16 mouse cellular contexts compared by ENCODE assay signal in the genomic region with DNA sequence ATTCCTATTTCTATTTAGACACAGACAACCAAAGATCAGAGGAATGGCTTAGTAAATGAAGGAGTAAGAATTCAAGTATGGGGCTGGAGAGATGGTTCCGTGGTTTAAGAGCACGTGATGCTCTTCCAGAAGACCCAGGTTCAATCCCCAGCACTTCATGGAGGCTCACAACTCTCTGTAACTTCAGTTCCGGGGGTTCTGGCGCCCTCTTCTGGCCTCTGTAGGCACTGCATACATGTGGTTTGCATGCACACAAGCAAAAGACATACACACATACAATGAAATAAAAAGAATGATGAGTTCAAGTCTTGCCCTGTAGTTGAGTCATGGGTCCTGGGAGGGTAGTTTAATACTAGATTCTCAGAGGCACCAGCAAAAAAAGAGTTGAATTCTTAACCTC. TPM values are rescaled to one million over a fixed set of nuclear protein-coding genes. Genes with fewer than 3 reads are reported as not detected.
DNase-seq lines count a peak whose midpoint lies in the region; TF ChIP-seq lines count a peak whose summit lies in the region.
"Had no signal": no experiment of that assay in that cellular context is flagged by ENCODE, and none has a peak within 500 bp of the region (broad histone marks: within the 10 kb centered on the region; RNA-seq: fewer than 3 reads in every experiment).

No protein-coding gene starts in this region.

- no peak overlapping the region for H3K4me3 ChIP-seq in left cerebral cortex, adult 2 months
- no peak overlapping the region for H3K4me3 ChIP-seq in thymus, adult 2 months (ENCODE audit: control insufficient read depth, insufficient read depth, low read length)
- no peak overlapping the region for H3K4me3 ChIP-seq in limb, embryonic 10.5 days
- H3K4me3 ChIP-seq in forebrain, embryonic 10.5 days: no peak overlapping the region
- H3K4me3 ChIP-seq: forebrain, embryonic 12.5 days; heart, embryonic 13.5 days; kidney, embryonic 15.5 days had no signal

- intact Hi-C loops in left cerebral cortex, adult 2 months (cut with DNase I): no loop called here
- intact Hi-C loops in left cerebral cortex, postnatal 4 days (cut with DNase I): no loop called here

- no peaks in the 10 kb centered on the region; the same call in 1 of the 2 replicates for H3K9me3 ChIP-seq in limb, embryonic 10.5 days (replicated peaks)
- H3K9me3 ChIP-seq in forebrain, embryonic 10.5 days: peaks cover 13% of the 10 kb centered on the region
- H3K9me3 ChIP-seq: forebrain, embryonic 12.5 days had no signal

- no peak for DNase-seq in left cerebral cortex, adult 2 months (ENCODE audit: extremely low spot score in 1 of 2, low spot score in 2 of 2)
- no peak for DNase-seq in left cerebral cortex, postnatal 4 days
- DNase-seq in thymus, postnatal 4 days: peak; percentile 16
- no peak for DNase-seq in thymus, adult 2 months
- peak; percentile 48 for DNase-seq in ZHBTc4 (ENCODE audit: low read depth, low spot score)
- no peak for DNase-seq in limb, embryonic 10.5 days (ENCODE audit: low spot score)
- no peak for DNase-seq in forebrain, embryonic 10.5 days (ENCODE audit: extremely low spot score, low spot score)
- DNase-seq: cerebellum, postnatal 10 days; heart, postnatal 4 days; lung, adult 18-20 months; midbrain, embryonic 14.5 days; right cerebral cortex, postnatal 4 days; thymus, postnatal 14 days had no signal

- no peak overlapping the region for H3K27ac ChIP-seq in left cerebral cortex, adult 2 months
- no peak overlapping the region for H3K27ac ChIP-seq in thymus, adult 2 months (ENCODE audit: control insufficient read depth, insufficient read depth, low read length)
- no peak overlapping the region for H3K27ac ChIP-seq in limb, embryonic 10.5 days
- H3K27ac ChIP-seq in forebrain, embryonic 10.5 days: no peak overlapping the region
- H3K27ac ChIP-seq: forebrain, embryonic 12.5 days; heart, embryonic 13.5 days; kidney, embryonic 15.5 days had no signal

- H3K4me1 ChIP-seq in thymus, adult 2 months (replicated peaks; ENCODE audit: control insufficient read depth, insufficient read depth, low read length): no peaks in the 10 kb centered on the region
- no peaks in the 10 kb centered on the region for H3K4me1 ChIP-seq in limb, embryonic 10.5 days
- H3K4me1 ChIP-seq in forebrain, embryonic 10.5 days: no peaks in the 10 kb centered on the region
- H3K4me1 ChIP-seq: forebrain, embryonic 12.5 days; kidney, embryonic 15.5 days had no signal

- WGBS in thymus, adult 2 months: 83% methylated on average over 4 of the region's 4 CpGs
- WGBS in limb, embryonic 10.5 days: 81% methylated on average over 4 of the region's 4 CpGs
- 73% methylated on average over 4 of the region's 4 CpGs for WGBS in forebrain, embryonic 10.5 days

- TF ChIP-seq CTCF in left cerebral cortex, adult 2 months (IDR thresholded peaks at IDR 0.05): peak; percentile 16
- TF ChIP-seq CTCF in thymus, adult 2 months (IDR thresholded peaks at IDR 0.05; ENCODE audit: borderline replicate concordance, control insufficient read depth, extremely low read depth, insufficient read depth, low read length, poor library complexity): no peak

- no peaks in the 10 kb centered on the region for H3K36me3 ChIP-seq in thymus, adult 2 months (ENCODE audit: control insufficient read depth, insufficient read depth, low read length)
- no peaks in the 10 kb centered on the region for H3K36me3 ChIP-seq in limb, embryonic 10.5 days
- H3K36me3 ChIP-seq in forebrain, embryonic 10.5 days (replicated peaks): no peaks in the 10 kb centered on the region
- H3K36me3 ChIP-seq: forebrain, embryonic 12.5 days; heart, embryonic 13.5 days; kidney, embryonic 15.5 days had no signal

- H3K27me3 ChIP-seq in thymus, adult 2 months (ENCODE audit: control insufficient read depth, insufficient read depth, low read length): no peaks in the 10 kb centered on the region
- no peaks in the 10 kb centered on the region for H3K27me3 ChIP-seq in limb, embryonic 10.5 days (ENCODE audit: low read depth, poor library complexity, severe bottlenecking)
- H3K27me3 ChIP-seq in forebrain, embryonic 10.5 days (ENCODE audit: poor library complexity, severe bottlenecking): no peaks in the 10 kb centered on the region
- H3K27me3 ChIP-seq: forebrain, embryonic 12.5 days; heart, embryonic 13.5 days; kidney, embryonic 15.5 days had no signal

- no peak for TF ChIP-seq POLR2A in thymus, adult 2 months (IDR thresholded peaks at IDR 0.05; ENCODE audit: control insufficient read depth, extremely low read depth, insufficient read depth, low read length, poor library complexity)

RNA-seq across cellular contexts. Expression of a gene that starts 43.8 kb away (rescaled TPM):
- 100 to 1,000 TPM; 186 to 206 TPM for total RNA-seq in left cerebral cortex, adult 2 months (2021)
- total RNA-seq in left cerebral cortex, postnatal 4 days (2021): 100 to 1,000 TPM; 143 to 160 TPM
- 54.7 and 68.6 TPM in 2 replicates for polyA plus RNA-seq in thymus, adult 2 months (2012; rRNA removed)
- 467 and 519 TPM in 2 replicates for polyA plus RNA-seq in limb, embryonic 10.5 days (2016; fragmentation: Nextera tagmentation; extraction: Ambion mirVana)
- 522 and 529 TPM in 2 replicates for polyA plus RNA-seq in forebrain, embryonic 10.5 days (2016; fragmentation: Nextera tagmentation; extraction: Ambion mirVana)

Comparison
In these comparisons a context has a peak if more than half of its experiments do, and no peak if none do; other contexts are left out.
1. DNase-seq: peak in thymus, postnatal 4 days (single experiment) and ZHBTc4 (single experiment); none in left cerebral cortex, adult 2 months (0 of 2), left cerebral cortex, postnatal 4 days (single experiment), thymus, adult 2 months (single experiment), limb, embryonic 10.5 days (single experiment) and forebrain, embryonic 10.5 days (single experiment).